Mouse (Mus musculus): ENCODE results near the gene Sh3pxd2b. TPM values are rescaled to one million over a fixed set of nuclear protein-coding genes. Genes with fewer than 3 reads are reported as not detected.
A peak's percentile ranks its signal among the peaks of the same experiment; 100 is the strongest.

The Sh3pxd2b gene
- total and polyA plus RNA-seq, 2 experiments from 2014 or later, result 3.3 to 12.4 TPM

- 72% methylated on average over 3 of the region's 3 CpGs for WGBS
Observed at GRCm38 (mm10) chr11:32404708-32405107, 57.1 kb downstream of the Sh3pxd2b start.

DNA sequence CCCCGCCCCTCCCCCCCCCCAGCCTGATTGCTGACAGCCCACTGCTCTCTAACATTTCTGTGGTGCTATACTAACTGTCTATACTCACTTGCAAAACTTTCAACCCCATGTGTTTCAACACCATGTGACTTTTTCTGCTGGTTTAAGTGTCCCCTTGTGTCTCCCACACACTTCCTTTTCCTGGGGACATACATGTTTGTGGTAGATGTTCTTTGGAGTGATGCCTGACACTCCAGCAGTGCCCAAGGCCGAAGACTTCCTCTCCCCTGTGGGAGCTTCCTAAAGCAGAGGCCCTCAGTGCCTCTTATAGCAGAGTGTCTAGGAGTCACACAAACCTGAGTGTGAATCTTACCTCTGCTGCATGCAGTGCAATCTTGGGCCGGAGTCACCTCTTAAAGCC, 60.2 kb downstream of the Sh3pxd2b start:
- 52% methylated on average over 3 of the region's 3 CpGs for WGBS

More at GRCm38 (mm10) chr11:32404708-32405107, 57.1 kb downstream of the Sh3pxd2b start:
- TF ChIP-seq CTCF (IDR thresholded peaks at IDR 0.05; ENCODE audit: low read depth) (no peak), EP300 (IDR thresholded peaks at IDR 0.05; ENCODE audit: low read depth) (no peak)
- Histone ChIP-seq H3K4me2 (ENCODE audit: low read depth, low read length) (no peak overlapping the region), H3K36me3 (replicated peaks; ENCODE audit: control insufficient read depth, insufficient read depth, low read length) (peaks cover 4% of the 10 kb centered on the region; the same call in 1 of the 2 replicates), H3K4me3 (ENCODE audit: low read depth, low read length) (no peak overlapping the region), H3K4me1 (ENCODE audit: control insufficient read depth, insufficient read depth) (0 out of 2 replicates have a peak, but pooled peaks cover 12% of the 10 kb centered on the region), H3K27me3 (ENCODE audit: control insufficient read depth, insufficient read depth, low read length) (no peaks in the 10 kb centered on the region), H3K27ac (ENCODE audit: low read depth) (no peak overlapping the region), H3K9me3 (replicated peaks; ENCODE audit: control insufficient read depth, low read length) (no peaks in the 10 kb centered on the region), H3K9ac (replicated peaks; ENCODE audit: low read depth, low read length) (no peak overlapping the region)
- ATAC-seq (ENCODE audit: insufficient read depth, low read depth) (0 out of 2 replicates have a peak, but pooled peaks have one; percentile 24), DNase-seq (ENCODE audit: low spot score) (no peak)

GRCm38 (mm10) chr11:32409052-32409451, 61.4 kb downstream of the Sh3pxd2b start:
- H3K4me3 ChIP-seq (ENCODE audit: low read depth, low read length), result no peak overlapping the region
- no peaks in the 10 kb centered on the region for H3K27me3 ChIP-seq (ENCODE audit: control insufficient read depth, insufficient read depth, low read length)
- H3K9ac ChIP-seq (replicated peaks; ENCODE audit: low read depth, low read length), result no peak overlapping the region
- H3K4me1 ChIP-seq (ENCODE audit: control insufficient read depth, insufficient read depth), result 0 out of 2 replicates have a peak, but pooled peaks cover 12% of the 10 kb centered on the region
- H3K27ac ChIP-seq (ENCODE audit: low read depth), result no peak overlapping the region
- H3K36me3 ChIP-seq (replicated peaks; ENCODE audit: control insufficient read depth, insufficient read depth, low read length), result 0 out of 2 replicates have a peak, but pooled peaks cover 5% of the 10 kb centered on the region
- DNase-seq (ENCODE audit: low spot score) (no peak), ATAC-seq (ENCODE audit: insufficient read depth, low read depth) (no peak)
- no peak overlapping the region for H3K4me2 ChIP-seq (ENCODE audit: low read depth, low read length)
- TF ChIP-seq CTCF (IDR thresholded peaks at IDR 0.05; ENCODE audit: low read depth) (no peak), EP300 (IDR thresholded peaks at IDR 0.05; ENCODE audit: low read depth) (no peak)
- H3K9me3 ChIP-seq (replicated peaks; ENCODE audit: control insufficient read depth, low read length), result no peaks in the 10 kb centered on the region

More for the DNA sequence above, 60.2 kb downstream of the Sh3pxd2b start:
- H3K4me2 ChIP-seq (ENCODE audit: low read depth, low read length), result no peak overlapping the region
- no peak overlapping the region for H3K4me3 ChIP-seq (ENCODE audit: low read depth, low read length)
- H3K9ac ChIP-seq (replicated peaks; ENCODE audit: low read depth, low read length), result no peak overlapping the region
- H3K4me1 ChIP-seq (ENCODE audit: control insufficient read depth, insufficient read depth), result 0 out of 2 replicates have a peak, but pooled peaks cover 12% of the 10 kb centered on the region
- DNase-seq (ENCODE audit: low spot score) (no peak), ATAC-seq (ENCODE audit: insufficient read depth, low read depth) (peak; percentile 30; the same call in 1 of the 2 replicates)
- no peaks in the 10 kb centered on the region for H3K9me3 ChIP-seq (replicated peaks; ENCODE audit: control insufficient read depth, low read length)
- TF ChIP-seq CTCF (IDR thresholded peaks at IDR 0.05; ENCODE audit: low read depth) (no peak), EP300 (IDR thresholded peaks at IDR 0.05; ENCODE audit: low read depth) (no peak)
- 0 out of 2 replicates have a peak, but pooled peaks cover 5% of the 10 kb centered on the region for H3K36me3 ChIP-seq (replicated peaks; ENCODE audit: control insufficient read depth, insufficient read depth, low read length)
- H3K27ac ChIP-seq (ENCODE audit: low read depth), result no peak overlapping the region
- no peaks in the 10 kb centered on the region for H3K27me3 ChIP-seq (ENCODE audit: control insufficient read depth, insufficient read depth, low read length)

- WGBS, result 82% methylated on average over 11 of the region's 11 CpGs
- H3K9ac ChIP-seq (replicated peaks; ENCODE audit: low read depth, low read length), result no peak overlapping the region
- ATAC-seq (ENCODE audit: insufficient read depth, low read depth), result no peak
Observed at GRCm38 (mm10) chr11:32409823-32410562, 62.4 kb downstream of the Sh3pxd2b start.

GRCm38 (mm10) chr11:32420001-32420400, 72.4 kb downstream of the Sh3pxd2b start:
- no peak for TF ChIP-seq EP300 (IDR thresholded peaks at IDR 0.05; ENCODE audit: low read depth)
- TF ChIP-seq CTCF (IDR thresholded peaks at IDR 0.05; ENCODE audit: low read depth), result no peak
- no peak overlapping the region for H3K9ac ChIP-seq (replicated peaks; ENCODE audit: low read depth, low read length)
- peaks cover 25% of the 10 kb centered on the region for H3K36me3 ChIP-seq (replicated peaks; ENCODE audit: control insufficient read depth, insufficient read depth, low read length)
- H3K9me3 ChIP-seq (replicated peaks; ENCODE audit: control insufficient read depth, low read length), result no peaks in the 10 kb centered on the region
- H3K4me3 ChIP-seq (ENCODE audit: low read depth, low read length), result no peak overlapping the region
- H3K4me2 ChIP-seq (ENCODE audit: low read depth, low read length), result no peak overlapping the region
- ATAC-seq (ENCODE audit: insufficient read depth, low read depth) (no peak), DNase-seq (ENCODE audit: low spot score) (no peak)
- 70% methylated on average over 5 of the region's 5 CpGs for WGBS
- no peak overlapping the region for H3K27ac ChIP-seq (ENCODE audit: low read depth)
- H3K27me3 ChIP-seq (ENCODE audit: control insufficient read depth, insufficient read depth, low read length), result no peaks in the 10 kb centered on the region
- H3K4me1 ChIP-seq (ENCODE audit: control insufficient read depth, insufficient read depth), result no peaks in the 10 kb centered on the region

More at GRCm38 (mm10) chr11:32409823-32410562, 62.4 kb downstream of the Sh3pxd2b start:
- H3K36me3 ChIP-seq (replicated peaks; ENCODE audit: control insufficient read depth, insufficient read depth, low read length), result 0 out of 2 replicates have a peak, but pooled peaks cover 5% of the 10 kb centered on the region
- no peak for DNase-seq (ENCODE audit: low spot score)
- no peaks in the 10 kb centered on the region for H3K9me3 ChIP-seq (replicated peaks; ENCODE audit: control insufficient read depth, low read length)
- no peak overlapping the region for H3K27ac ChIP-seq (ENCODE audit: low read depth)
- H3K4me2 ChIP-seq (ENCODE audit: low read depth, low read length), result no peak overlapping the region
- no peaks in the 10 kb centered on the region for H3K27me3 ChIP-seq (ENCODE audit: control insufficient read depth, insufficient read depth, low read length)
- H3K4me3 ChIP-seq (ENCODE audit: low read depth, low read length), result no peak overlapping the region
- H3K4me1 ChIP-seq (ENCODE audit: control insufficient read depth, insufficient read depth), result 0 out of 2 replicates have a peak, but pooled peaks cover 11% of the 10 kb centered on the region
- TF ChIP-seq EP300 (IDR thresholded peaks at IDR 0.05; ENCODE audit: low read depth) (no peak), CTCF (IDR thresholded peaks at IDR 0.05; ENCODE audit: low read depth) (no peak)

Measured in heart, postnatal 0 days (tissue).